Mouse (Mus musculus): ENCODE results near the gene Polr2e.

GRCm38 (mm10) chr10:80071516-80071900 is 31.9 kb upstream of the Polr2e start:
- TF ChIP-seq POLR2A (IDR thresholded peaks at IDR 0.05; ENCODE audit: control insufficient read depth, extremely low read depth, insufficient read depth, low read length, poor library complexity) (no peak), CTCF (IDR thresholded peaks at IDR 0.05; ENCODE audit: borderline replicate concordance, control insufficient read depth, extremely low read depth, insufficient read depth, low read length, poor library complexity) (no peak)

Measured in thymus, adult 2 months (tissue).